ENCODE assay signal across 13 mouse cellular contexts in genomic region chr3:75834827-75835226, GRCm38 (mm10).
"Had no signal": no experiment of that assay in that cellular context is flagged by ENCODE, and none has a peak within 500 bp of the region (broad histone marks: within the 10 kb centered on the region; RNA-seq: fewer than 3 reads in every experiment).

No protein-coding gene starts in this region.

- H3K27ac ChIP-seq: liver, embryonic 13.5 days; midbrain, embryonic 10.5 days; midbrain, embryonic 13.5 days; neural tube, embryonic 13.5 days; stomach, postnatal 0 days had no signal

- H3K9ac ChIP-seq: liver, embryonic 13.5 days; lung, embryonic 14.5 days; midbrain, embryonic 13.5 days; neural tube, embryonic 13.5 days had no signal

- H3K4me1 ChIP-seq: liver, embryonic 13.5 days; megakaryocyte, embryonic 14.5 days; midbrain, embryonic 10.5 days; midbrain, embryonic 13.5 days; neural tube, embryonic 13.5 days had no signal

- ATAC-seq: midbrain, embryonic 13.5 days; midbrain, embryonic 16.5 days had no signal

- H3K36me3 ChIP-seq: liver, embryonic 13.5 days; midbrain, embryonic 10.5 days; midbrain, embryonic 13.5 days; neural tube, embryonic 13.5 days had no signal

- H3K4me3 ChIP-seq: liver, embryonic 13.5 days; megakaryocyte, embryonic 14.5 days; midbrain, embryonic 10.5 days; midbrain, embryonic 13.5 days; myocyte; neural tube, embryonic 13.5 days had no signal

- H3K4me2 ChIP-seq: liver, embryonic 13.5 days; lung, embryonic 14.5 days; midbrain, embryonic 13.5 days; neural tube, embryonic 13.5 days had no signal

- H3K27me3 ChIP-seq: liver, embryonic 13.5 days; megakaryocyte, embryonic 14.5 days; midbrain, embryonic 13.5 days; neural tube, embryonic 13.5 days had no signal

- DNase-seq: kidney, adult 18-20 months; kidney, postnatal 14 days; kidney, postnatal 4 days; liver, embryonic 13.5 days; thymus, postnatal 25 days had no signal

- H3K9me3 ChIP-seq: liver, embryonic 13.5 days; megakaryocyte, embryonic 14.5 days; midbrain, embryonic 10.5 days; midbrain, embryonic 13.5 days; neural tube, embryonic 13.5 days had no signal
